ENCODE assay signal across 13 mouse cellular contexts in genomic region chr15:78559141-78559979, GRCm38 (mm10). TPM values are rescaled to one million over a fixed set of nuclear protein-coding genes. Genes with fewer than 3 reads are reported as not detected.
"Had no signal": no experiment of that assay in that cellular context is flagged by ENCODE, and none has a peak within 500 bp of the region (broad histone marks: within the 10 kb centered on the region; RNA-seq: fewer than 3 reads in every experiment).

No protein-coding gene starts in this region.

- H3K27ac ChIP-seq: kidney, postnatal 0 days; layer of hippocampus, adult 2 months; limb, embryonic 12.5 days; liver, embryonic 13.5 days; midbrain, embryonic 13.5 days; neural tube, embryonic 12.5 days had no signal

- H3K4me1 ChIP-seq: limb, embryonic 12.5 days; midbrain, embryonic 13.5 days; neural tube, embryonic 12.5 days had no signal

- DNase-seq: kidney, adult 9 months; kidney, postnatal 4 days; liver; liver, embryonic 13.5 days; lung, adult 18-20 months; right cerebral cortex, postnatal 4 days had no signal

- H3K4me2 ChIP-seq: limb, embryonic 12.5 days; liver, embryonic 13.5 days; midbrain, embryonic 13.5 days; neural tube, embryonic 12.5 days had no signal

- H3K4me3 ChIP-seq: layer of hippocampus, adult 2 months; limb, embryonic 12.5 days; liver, embryonic 13.5 days; midbrain, embryonic 13.5 days; myocyte; neural tube, embryonic 12.5 days had no signal

- H3K27me3 ChIP-seq: limb, embryonic 12.5 days; liver, embryonic 13.5 days; midbrain, embryonic 13.5 days; neural tube, embryonic 12.5 days had no signal

- ATAC-seq: intestine, postnatal 0 days; midbrain, embryonic 13.5 days had no signal

- H3K36me3 ChIP-seq: limb, embryonic 12.5 days; midbrain, embryonic 13.5 days; neural tube, embryonic 12.5 days had no signal

- H3K9me3 ChIP-seq: limb, embryonic 12.5 days; liver, embryonic 13.5 days; midbrain, embryonic 13.5 days; neural tube, embryonic 12.5 days had no signal

- H3K9ac ChIP-seq: limb, embryonic 12.5 days; liver, embryonic 13.5 days; midbrain, embryonic 13.5 days; neural tube, embryonic 12.5 days had no signal

RNA-seq across cellular contexts. Expression of gene Rac2, which starts 13.2 kb away (rescaled TPM):
- polyA plus RNA-seq: myocyte had no signal

RNA-seq across cellular contexts. Expression of gene Sstr3, which starts 14.9 kb away (rescaled TPM):
- polyA plus RNA-seq: liver, embryonic 13.5 days; myocyte had no signal
